Mouse (Mus musculus) cerebellum, postnatal 25 days (tissue): ENCODE data around the gene Lemd2.

Experiments used
- DNase-seq, 2 experiments: peaks; one replicate each; pipeline ENCODE4 v3.0.0; 2021; ENCODE audit warnings: mixed read lengths in 2 of 2

Lemd2 gene

DNA sequence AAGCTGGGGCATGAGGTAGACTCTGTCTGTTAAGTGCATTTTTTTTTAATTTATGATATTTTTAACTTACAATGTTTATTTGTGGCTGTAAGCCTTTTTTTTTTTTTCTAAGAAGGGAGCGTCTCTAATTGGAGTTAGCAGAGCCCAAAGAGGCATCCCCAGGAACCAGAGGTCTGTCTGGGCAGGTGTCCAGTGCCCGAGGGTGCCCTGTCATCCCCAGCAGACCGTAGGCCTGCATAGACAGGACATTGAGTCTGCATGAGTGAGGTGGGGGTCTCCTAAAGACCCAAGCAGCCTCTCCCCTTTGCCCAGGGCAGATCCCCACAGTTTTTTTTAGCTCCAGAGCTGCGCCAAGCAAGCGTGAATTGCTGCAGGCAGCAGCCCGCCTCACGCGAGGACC is 48.5 kb downstream of the Lemd2 start:
- DNase-seq = no peak

DNA sequence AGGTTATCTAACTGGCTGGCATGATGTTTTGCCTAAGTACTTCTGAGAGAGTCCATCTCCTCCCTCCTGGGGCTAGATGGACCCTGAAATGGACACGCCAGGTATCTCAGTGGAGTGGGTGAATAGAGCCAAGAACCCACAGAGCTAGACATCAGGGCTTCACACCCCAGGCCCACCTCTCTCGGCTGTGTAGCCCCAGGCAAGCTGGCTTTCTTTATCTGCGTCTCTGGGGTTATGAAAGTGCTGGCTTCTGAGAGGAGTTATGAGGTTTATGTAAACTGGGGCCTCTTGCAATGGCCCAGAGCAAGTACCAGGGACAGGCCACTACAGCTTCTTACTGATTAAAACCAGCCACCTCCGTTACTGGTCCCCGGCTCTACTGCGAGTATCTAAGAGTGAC is 49.4 kb downstream of the Lemd2 start:
- DNase-seq = no peak

DNA sequence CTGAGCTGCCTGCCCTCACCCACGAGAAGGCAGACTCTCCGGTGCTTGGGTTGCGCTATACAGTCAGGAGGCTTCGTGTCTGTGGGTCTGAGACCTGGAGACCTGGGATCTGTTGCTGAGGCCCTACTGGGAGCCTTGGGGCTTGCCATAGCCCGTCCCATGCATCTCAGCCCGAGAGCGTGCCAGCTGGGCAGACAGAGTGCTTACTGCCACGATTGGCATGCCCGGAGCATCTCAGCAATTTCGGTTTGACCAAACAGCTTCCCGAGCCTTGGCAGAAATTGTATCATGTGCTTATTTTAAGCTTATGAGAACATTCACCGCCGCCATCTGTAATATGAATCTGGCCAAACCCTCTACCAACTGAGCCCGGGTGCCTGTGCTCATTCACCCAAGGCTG is 50.0 kb downstream of the Lemd2 start:
- DNase-seq = peak; percentile 74

DNA sequence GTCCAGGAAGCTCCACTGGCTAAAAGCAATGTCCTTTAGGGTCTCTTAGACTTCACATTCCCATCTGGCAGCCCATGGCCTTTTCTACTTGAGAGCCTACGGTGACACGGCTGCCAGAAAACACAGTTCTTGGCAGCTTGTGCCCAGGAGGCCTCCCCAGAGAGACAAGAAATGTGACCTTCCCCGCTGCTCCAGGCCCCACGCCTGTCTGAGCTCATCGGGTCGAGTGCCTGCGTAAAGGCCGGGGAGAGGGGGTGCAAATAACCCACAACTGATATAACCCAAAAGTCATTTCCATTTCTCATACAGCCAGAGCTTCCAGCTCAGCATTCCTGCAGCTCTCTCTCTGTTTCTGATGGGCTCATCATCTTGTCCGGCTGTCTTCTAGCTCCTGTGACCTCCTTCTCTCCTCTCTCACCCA is 50.5 kb downstream of the Lemd2 start:
- peak; percentile 48 to 54 for DNase-seq

DNA sequence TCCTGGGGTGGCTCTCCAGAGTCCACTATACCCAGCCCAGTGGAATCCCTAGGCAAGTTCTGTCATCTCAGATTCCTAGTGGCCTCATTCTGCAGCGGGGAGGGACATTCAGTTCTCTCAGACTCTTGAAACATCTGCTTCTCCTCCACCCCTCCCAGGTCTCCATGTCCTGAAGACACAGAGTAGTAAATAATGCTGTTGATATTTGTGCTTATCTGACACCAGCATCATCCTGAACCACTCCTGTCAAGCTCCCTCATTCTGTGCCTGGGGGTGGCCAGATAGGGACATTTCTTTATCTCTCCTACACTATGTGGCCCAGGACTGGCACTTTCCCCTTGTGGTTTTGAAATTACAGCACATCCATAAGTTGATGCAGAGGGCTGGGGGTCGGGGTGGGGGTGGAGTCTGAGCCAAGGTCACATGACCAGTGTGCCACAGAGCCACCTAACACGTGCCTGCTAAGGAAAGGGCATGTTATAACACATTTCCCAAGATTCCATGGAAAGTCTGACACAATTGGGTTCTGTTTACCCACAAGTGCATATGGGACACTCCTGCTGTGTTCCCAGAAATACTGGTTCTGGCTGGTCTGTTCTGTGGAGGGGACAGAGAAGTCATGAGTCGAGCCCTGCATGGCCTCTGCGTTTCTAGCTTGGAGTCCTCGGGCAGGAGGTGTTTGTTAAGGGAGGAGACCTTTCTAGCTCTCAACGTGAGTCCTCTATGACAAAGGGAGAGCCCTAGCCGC is 51.1 kb downstream of the Lemd2 start:
- DNase-seq = no peak

DNA sequence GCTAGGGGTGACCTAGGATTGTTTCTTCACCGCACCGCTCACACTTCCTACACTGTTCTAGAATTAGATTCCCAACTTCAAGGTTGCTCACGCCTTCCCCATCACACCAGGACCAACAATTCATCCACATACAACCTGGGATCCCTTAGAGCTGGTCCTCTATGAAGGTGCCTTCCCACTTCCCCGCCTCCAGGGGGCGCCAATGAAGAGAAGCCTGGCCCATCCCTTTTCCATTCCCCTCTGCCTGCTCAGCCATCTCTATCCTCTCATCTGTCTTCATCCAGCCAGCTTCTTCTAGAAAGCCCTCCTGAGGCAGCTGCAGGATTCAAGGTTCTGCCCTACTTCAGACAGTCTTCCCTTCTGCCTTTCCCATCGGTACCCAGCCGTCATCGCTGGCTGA is 52.9 kb downstream of the Lemd2 start:
- peak; percentile 48 to 63 for DNase-seq

DNA sequence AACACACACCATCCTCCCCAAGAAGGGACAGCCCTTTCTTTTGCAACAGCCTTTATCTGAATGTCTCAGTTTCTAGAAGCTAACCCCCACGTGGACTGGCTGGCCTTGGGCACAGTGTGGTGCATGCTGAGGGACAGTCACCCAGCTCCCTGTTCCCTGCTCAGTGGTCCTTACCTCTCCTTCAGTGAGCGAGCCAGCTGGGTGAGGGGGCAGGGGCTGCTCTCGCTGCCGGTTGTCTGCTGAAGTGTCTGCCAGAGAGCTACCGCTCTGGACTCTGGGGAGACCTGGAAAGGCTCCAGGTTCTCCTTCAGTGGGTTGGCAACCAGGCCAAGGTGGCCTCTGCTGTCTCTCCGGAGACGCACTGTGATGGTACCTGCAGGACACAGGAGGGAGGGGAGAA is 53.4 kb downstream of the Lemd2 start:
- peak in 1 of 2 experiments; percentile 47 for DNase-seq

DNA sequence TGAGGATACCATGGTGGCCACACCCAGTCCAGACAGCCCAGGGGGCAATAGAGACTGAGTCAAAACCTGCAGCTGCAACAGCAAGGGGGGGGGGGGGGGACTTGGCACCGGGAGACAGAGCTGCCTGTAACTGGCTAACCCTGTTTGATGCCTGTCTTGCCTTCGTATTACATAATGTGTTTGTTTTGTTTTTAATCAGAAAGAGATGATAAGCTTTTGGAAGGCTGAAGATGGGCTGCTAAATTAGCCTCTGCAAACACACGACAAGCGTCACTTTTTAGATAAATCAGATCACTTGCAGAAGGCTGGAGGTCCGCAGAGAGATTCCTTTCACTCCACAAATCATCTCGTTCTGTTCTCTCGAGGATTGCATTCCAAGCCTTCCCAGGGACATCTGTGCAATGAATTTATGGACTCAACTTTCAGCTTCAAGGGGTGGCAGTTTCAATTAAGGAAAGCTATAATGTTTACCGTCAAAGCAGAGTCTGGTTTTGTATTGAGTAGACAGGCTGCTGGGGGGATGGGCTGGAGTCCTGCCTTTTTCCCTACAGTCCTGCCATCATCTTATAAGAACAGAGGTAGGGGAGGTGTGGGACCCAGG is 57.8 kb downstream of the Lemd2 start:
- no peak for DNase-seq

DNA sequence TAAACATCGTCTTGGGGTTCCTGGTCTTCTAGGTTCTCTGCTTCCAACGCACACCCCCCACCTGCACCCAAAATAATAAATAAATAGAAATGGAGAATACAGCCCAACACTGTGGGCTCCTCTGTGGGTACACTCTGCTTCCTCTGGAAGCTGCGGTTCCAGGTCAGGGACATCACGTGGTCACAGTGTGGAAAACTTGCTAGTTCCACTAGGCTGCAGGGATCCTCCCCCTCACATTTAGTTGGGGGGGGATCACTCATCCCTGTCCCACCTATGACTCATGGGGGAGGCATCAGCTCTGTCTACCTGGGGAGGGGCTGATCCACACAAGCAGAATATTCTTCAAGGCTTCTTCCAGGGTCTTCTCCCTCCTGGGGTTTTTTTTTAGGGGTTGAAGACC is 60.1 kb downstream of the Lemd2 start:
- DNase-seq = no peak

DNA sequence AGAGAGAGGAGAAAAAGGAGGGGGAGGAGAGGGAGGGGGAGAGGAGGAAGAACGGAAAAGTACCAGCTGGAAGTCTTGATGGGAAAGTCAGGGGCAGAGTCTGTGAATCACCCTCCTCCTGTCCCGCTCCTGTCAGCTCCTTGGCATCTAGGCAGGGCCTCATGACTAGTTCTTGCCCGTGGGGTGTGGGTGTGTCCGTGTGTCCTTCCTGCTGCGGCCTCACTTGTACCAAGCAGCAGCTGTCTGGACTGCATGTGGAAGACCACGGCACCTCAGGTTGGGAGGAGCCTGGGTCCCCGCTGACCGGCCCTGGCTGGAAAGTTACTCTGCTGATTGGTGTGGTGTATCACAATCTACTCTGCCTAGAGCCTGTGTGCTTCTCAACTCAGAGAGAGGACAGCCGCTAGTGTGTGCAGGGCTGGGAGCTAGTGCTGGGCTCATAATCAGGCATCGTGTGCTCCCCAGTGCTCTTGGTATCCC is 62.3 kb downstream of the Lemd2 start:
- no peak for DNase-seq

DNA sequence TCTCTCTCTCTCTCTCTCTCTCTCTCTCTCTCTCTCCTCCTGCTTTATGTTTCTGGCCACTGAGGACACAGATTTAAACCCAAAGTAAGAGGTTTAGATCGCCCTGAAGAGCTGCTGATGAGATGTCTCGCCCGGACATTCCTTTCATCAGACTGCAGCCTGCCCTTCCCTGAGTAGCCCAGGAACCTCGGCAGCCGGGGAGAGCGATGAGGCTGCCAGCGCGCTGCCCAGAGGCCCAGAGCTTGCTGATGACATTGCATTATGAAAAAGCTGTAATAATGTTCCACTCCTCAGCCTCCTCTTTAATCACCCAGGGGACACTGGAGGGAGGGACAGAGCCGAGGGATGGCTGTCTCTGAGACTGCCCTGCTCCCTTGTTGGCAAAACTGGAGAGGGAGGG is 64.0 kb downstream of the Lemd2 start:
- DNase-seq = peak in 1 of 2 experiments; percentile 16
